Mouse (Mus musculus) erythroblast, embryonic 14.5 days (primary cell): ENCODE data around the gene Alk. TPM values are rescaled to one million over a fixed set of nuclear protein-coding genes. Genes with fewer than 3 reads are reported as not detected.

Experiments
- H3K27me3 ChIP-seq: 2 replicates; pipeline ENCODE4 v1.6.1; 2012; ENCODE audit warnings: inconsistent platforms; ENCODE audit not compliant: control insufficient read depth
- H3K36me3 ChIP-seq: 2 replicates; pipeline ENCODE4 v1.6.1; 2012; ENCODE audit warnings: mild to moderate bottlenecking, inconsistent platforms; ENCODE audit not compliant: control insufficient read depth
- H3K4me1 ChIP-seq: 2 replicates; pipeline ENCODE4 v1.6.1; 2012; ENCODE audit warnings: inconsistent platforms; ENCODE audit not compliant: control insufficient read depth
- H3K4me3 ChIP-seq: replicated peaks from 2 replicates; pipeline ENCODE3; 2012; ENCODE audit warnings: moderate library complexity, mild to moderate bottlenecking, inconsistent platforms
- H3K9me3 ChIP-seq: 2 replicates; pipeline ENCODE4 v1.6.1; 2012; ENCODE audit warnings: low read length, inconsistent platforms, mixed read lengths; ENCODE audit not compliant: control insufficient read depth
- GATA1 ChIP-seq: IDR thresholded peaks from 2 replicates; pipeline ENCODE4 v1.6.1; 2012; ENCODE audit warnings: low read length, inconsistent platforms, mixed read lengths
- TAL1 ChIP-seq: IDR thresholded peaks from 3 replicates; pipeline ENCODE4 v1.6.1; 2012; ENCODE audit warnings: low read length, inconsistent platforms, mixed read lengths
- polyA plus RNA-seq: library from polyadenylated mRNA; stranded (reverse); fragments of >175 nt; gene quantifications from 2 replicates; pipeline ENCODE4 v1.2.3, GENCODE M21; 2012

Gene Alk
- not detected in 2 replicates for polyA plus RNA-seq

GRCm38 (mm10) chr17:72604610-72604980 lies at the start of gene Alk:
TSS of gene Alk (minus strand) at chr17:72604627.
- TF ChIP-seq GATA1, result no peak
- Histone ChIP-seq H3K4me1 (no peaks in the 10 kb centered on the region; the same call in none of the 2 replicates), H3K4me3 (no peak within 1 kb of the TSS), H3K27me3 (peaks cover 24% of the 10 kb centered on the region), H3K36me3 (no peaks in the 10 kb centered on the region), H3K9me3 (peaks cover 15% of the 10 kb centered on the region; the same call in 1 of the 2 replicates)

- Histone ChIP-seq H3K36me3 (no peaks in the 10 kb centered on the region), H3K27me3 (no peaks in the 10 kb centered on the region), H3K4me3 (no peak overlapping the region), H3K9me3 (peaks cover 16% of the 10 kb centered on the region; the same call in 1 of the 2 replicates), H3K4me1 (no peaks in the 10 kb centered on the region)
- TF ChIP-seq TAL1 (no peak), GATA1 (no peak)
Observed at GRCm38 (mm10) chr17:72652801-72653200, 48.4 kb upstream of the Alk start.

GRCm38 (mm10) chr17:72648607-72649217 lies 44.3 kb upstream of the Alk start:
- Histone ChIP-seq H3K4me3 (no peak overlapping the region), H3K4me1 (no peaks in the 10 kb centered on the region), H3K27me3 (no peaks in the 10 kb centered on the region), H3K9me3 (peaks cover 24% of the 10 kb centered on the region), H3K36me3 (no peaks in the 10 kb centered on the region)
- no peak for TF ChIP-seq GATA1
- TF ChIP-seq TAL1, result no peak

GRCm38 (mm10) chr17:72646167-72646566 lies 41.7 kb upstream of the Alk start:
- H3K4me1 ChIP-seq, result no peaks in the 10 kb centered on the region
- H3K4me3 ChIP-seq, result no peak overlapping the region
- TF ChIP-seq TAL1, result no peak
- H3K27me3 ChIP-seq, result no peaks in the 10 kb centered on the region
- H3K36me3 ChIP-seq, result no peaks in the 10 kb centered on the region
- peaks cover 25% of the 10 kb centered on the region for H3K9me3 ChIP-seq

GRCm38 (mm10) chr17:72640095-72640494 lies 35.7 kb upstream of the Alk start:
- H3K36me3 ChIP-seq, result no peaks in the 10 kb centered on the region
- H3K4me1 ChIP-seq, result no peaks in the 10 kb centered on the region
- H3K27me3 ChIP-seq, result no peaks in the 10 kb centered on the region
- H3K4me3 ChIP-seq, result no peak overlapping the region
- TF ChIP-seq GATA1 (no peak), TAL1 (no peak)
- H3K9me3 ChIP-seq, result peaks cover 25% of the 10 kb centered on the region

GRCm38 (mm10) chr17:72639400-72639799 lies 35.0 kb upstream of the Alk start:
- H3K36me3 ChIP-seq, result no peaks in the 10 kb centered on the region
- TF ChIP-seq GATA1 (no peak), TAL1 (no peak)
- no peaks in the 10 kb centered on the region for H3K4me1 ChIP-seq
- H3K4me3 ChIP-seq, result no peak overlapping the region
- H3K9me3 ChIP-seq, result peaks cover 19% of the 10 kb centered on the region
- no peaks in the 10 kb centered on the region for H3K27me3 ChIP-seq

- no peak overlapping the region for H3K4me3 ChIP-seq
- H3K27me3 ChIP-seq, result peaks cover 24% of the 10 kb centered on the region
- TF ChIP-seq TAL1 (no peak), GATA1 (no peak)
- H3K36me3 ChIP-seq, result no peaks in the 10 kb centered on the region
- peaks cover 15% of the 10 kb centered on the region; the same call in 1 of the 2 replicates for H3K9me3 ChIP-seq
- H3K4me1 ChIP-seq, result no peaks in the 10 kb centered on the region; the same call in none of the 2 replicates
Observed at GRCm38 (mm10) chr17:72606251-72606650, 1.8 kb upstream of the Alk start.

- TF ChIP-seq GATA1 (no peak), TAL1 (no peak)
- no peak overlapping the region for H3K4me3 ChIP-seq
Observed at GRCm38 (mm10) chr17:72603886-72604609, 379 bp downstream of the Alk start.

GRCm38 (mm10) chr17:72603118-72603885 lies 1.1 kb downstream of the Alk start:
- H3K36me3 ChIP-seq, result no peaks in the 10 kb centered on the region
- H3K27me3 ChIP-seq, result peaks cover 24% of the 10 kb centered on the region
- no peaks in the 10 kb centered on the region; the same call in none of the 2 replicates for H3K4me1 ChIP-seq
- no peak for TF ChIP-seq TAL1
- no peak for TF ChIP-seq GATA1
- peaks cover 15% of the 10 kb centered on the region; the same call in 1 of the 2 replicates for H3K9me3 ChIP-seq
- H3K4me3 ChIP-seq, result no peak overlapping the region

More at GRCm38 (mm10) chr17:72603886-72604609, 379 bp downstream of the Alk start:
- Histone ChIP-seq H3K27me3 (peaks cover 24% of the 10 kb centered on the region), H3K4me1 (no peaks in the 10 kb centered on the region; the same call in none of the 2 replicates), H3K36me3 (no peaks in the 10 kb centered on the region), H3K9me3 (peaks cover 15% of the 10 kb centered on the region; the same call in 1 of the 2 replicates)
